Mouse (Mus musculus): Measurements from ENCODE around the gene Iqub. TPM values are rescaled to one million over a fixed set of nuclear protein-coding genes. Genes with fewer than 3 reads are reported as not detected.

Iqub gene
- polyA plus RNA-seq, 2 experiments: 0.08 TPM; not detected in 1

DNA sequence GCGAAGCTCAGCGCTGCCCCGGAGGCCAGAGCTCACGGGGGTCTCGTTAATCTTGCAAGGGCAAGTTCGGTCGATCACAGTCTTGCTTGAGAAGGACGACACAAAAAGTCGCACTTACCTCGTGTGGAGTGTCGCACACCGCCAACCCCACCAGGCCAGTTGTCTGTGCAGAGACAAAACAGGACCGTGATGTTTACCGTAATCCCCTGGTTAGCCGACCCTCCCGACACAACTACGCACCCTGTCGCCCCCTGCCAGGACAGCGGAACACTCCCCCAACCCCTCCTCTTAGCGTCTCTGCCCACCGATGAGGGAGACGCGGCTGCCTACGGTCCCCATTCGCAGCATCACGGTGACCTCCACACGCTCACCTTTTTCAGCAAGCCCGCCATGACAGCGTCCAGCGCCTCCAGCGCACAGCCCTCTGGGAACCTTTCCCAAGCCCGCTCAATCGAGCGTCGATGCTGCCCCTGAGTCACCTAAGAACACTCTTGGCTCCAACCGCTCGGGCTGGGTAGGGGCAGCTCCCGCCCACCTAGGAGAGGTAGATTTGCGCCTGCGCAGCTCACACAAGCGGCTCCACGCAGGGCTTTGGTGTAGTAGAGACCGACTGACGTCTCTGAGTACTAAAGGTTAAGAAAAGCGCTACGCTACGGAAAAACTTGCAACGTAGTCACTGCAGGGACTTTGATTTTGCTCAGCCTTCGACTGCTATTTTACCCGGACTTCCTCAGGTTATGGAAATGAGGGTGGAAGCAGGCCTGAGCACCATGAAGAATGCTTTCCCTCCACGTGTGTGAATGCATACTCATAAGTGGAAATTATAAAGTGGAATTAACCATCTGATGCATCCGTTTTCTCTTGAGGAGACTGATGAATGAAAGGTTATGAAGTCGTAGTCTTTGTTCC lies 12.5 kb upstream of the Iqub start, which contains the start of gene Ndufa5:
Gene Ndufa5, minus strand, starts transcription at position 859 of the 909 bp plus-strand sequence.
- under 1% methylated on average over 52 of the region's 53 CpGs for WGBS
- DNase-seq (ENCODE audit: low spot score) (peak; percentile 99), ATAC-seq (ENCODE audit: low FRiP score, low read depth) (peak; percentile 98)
- Histone ChIP-seq H3K36me3 (ENCODE audit: control insufficient read depth, insufficient read depth, low read length) (peaks cover 7% of the 10 kb centered on the region), H3K27ac (replicated peaks; ENCODE audit: low read depth, low read length) (0 out of 2 replicates have a peak within 1 kb of the TSS, but pooled peaks have one; percentile 61), H3K9ac (ENCODE audit: low read depth, low read length, severe bottlenecking) (peak within 1 kb of the TSS; percentile 73), H3K4me1 (ENCODE audit: control insufficient read depth, insufficient read depth, low read length) (peaks cover 7% of the 10 kb centered on the region), H3K4me3 (replicated peaks; ENCODE audit: low read length) (peak within 1 kb of the TSS; percentile 81), H3K9me3 (ENCODE audit: control insufficient read depth, low read length) (no peaks in the 10 kb centered on the region), H3K27me3 (ENCODE audit: control insufficient read depth, insufficient read depth, low read length) (no peaks in the 10 kb centered on the region), H3K4me2 (replicated peaks; ENCODE audit: low read depth, low read length, severe bottlenecking) (peak within 1 kb of the TSS; percentile 67)
- peak; percentile 73; the same call in 1 of the 2 replicates for TF ChIP-seq POLR2A (IDR thresholded peaks at IDR 0.05; ENCODE audit: borderline replicate concordance, extremely low read depth, insufficient read depth, insufficient read length)

DNA sequence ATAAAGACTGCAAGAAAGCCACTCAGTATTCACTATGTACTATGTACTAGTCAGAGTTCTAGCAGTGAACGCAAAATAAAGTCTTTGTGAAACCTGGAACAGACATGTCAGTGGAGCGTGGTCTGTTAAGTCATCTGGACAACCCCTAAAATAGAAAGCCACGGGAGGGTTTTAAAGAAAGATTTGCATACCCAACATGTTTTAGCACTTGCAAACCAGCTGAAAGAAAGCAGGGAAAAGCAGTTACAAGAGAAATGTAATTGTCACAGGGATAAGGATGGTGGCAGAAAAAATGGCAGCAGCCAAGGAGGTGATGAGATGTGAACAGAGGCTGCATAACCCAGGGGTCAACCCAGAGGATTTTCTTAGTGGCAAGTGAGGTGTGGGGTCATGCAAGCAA lies 10.8 kb upstream of the Iqub start:
- TF ChIP-seq POLR2A (IDR thresholded peaks at IDR 0.05; ENCODE audit: borderline replicate concordance, extremely low read depth, insufficient read depth, insufficient read length): no peak
- no peaks in the 10 kb centered on the region for H3K9me3 ChIP-seq (ENCODE audit: control insufficient read depth, low read length)
- ATAC-seq (ENCODE audit: low FRiP score, low read depth) (no peak), DNase-seq (ENCODE audit: low spot score) (no peak)
- H3K4me2 ChIP-seq (replicated peaks; ENCODE audit: low read depth, low read length, severe bottlenecking): no peak overlapping the region
- H3K27me3 ChIP-seq (ENCODE audit: control insufficient read depth, insufficient read depth, low read length): no peaks in the 10 kb centered on the region
- no peak overlapping the region for H3K4me3 ChIP-seq (replicated peaks; ENCODE audit: low read length)
- no peak overlapping the region for H3K9ac ChIP-seq (ENCODE audit: low read depth, low read length, severe bottlenecking)
- WGBS: 91% methylated on average over 3 of the region's 3 CpGs
- peaks cover 7% of the 10 kb centered on the region for H3K4me1 ChIP-seq (ENCODE audit: control insufficient read depth, insufficient read depth, low read length)
- peaks cover 23% of the 10 kb centered on the region for H3K36me3 ChIP-seq (ENCODE audit: control insufficient read depth, insufficient read depth, low read length)
- no peak overlapping the region for H3K27ac ChIP-seq (replicated peaks; ENCODE audit: low read depth, low read length)

DNA sequence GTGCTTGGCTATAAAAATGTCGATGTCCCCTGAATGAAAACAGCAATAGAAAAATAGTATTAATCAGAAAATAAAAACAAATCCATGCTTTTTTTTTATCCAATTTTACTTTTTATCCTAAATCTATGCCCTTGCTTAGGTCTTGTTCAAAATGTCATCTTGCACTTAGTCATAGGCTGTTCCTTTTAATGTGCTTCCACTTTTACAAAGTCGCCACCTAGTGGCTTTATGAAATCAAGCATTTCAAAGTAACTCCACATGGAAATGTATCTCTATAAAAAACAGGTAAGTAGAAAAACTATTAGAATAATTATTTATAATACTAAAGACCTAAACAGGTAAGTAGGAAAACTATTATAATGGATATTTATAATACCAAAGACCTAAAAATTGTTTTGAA lies 1.3 kb upstream of the Iqub start:
- Histone ChIP-seq H3K4me2 (replicated peaks; ENCODE audit: low read depth, low read length, severe bottlenecking) (no peak overlapping the region), H3K36me3 (ENCODE audit: control insufficient read depth, insufficient read depth, low read length) (peaks cover 23% of the 10 kb centered on the region), H3K27me3 (ENCODE audit: control insufficient read depth, insufficient read depth, low read length) (no peaks in the 10 kb centered on the region), H3K9me3 (ENCODE audit: control insufficient read depth, low read length) (no peaks in the 10 kb centered on the region), H3K27ac (replicated peaks; ENCODE audit: low read depth, low read length) (no peak overlapping the region), H3K9ac (ENCODE audit: low read depth, low read length, severe bottlenecking) (no peak overlapping the region), H3K4me3 (replicated peaks; ENCODE audit: low read length) (no peak overlapping the region), H3K4me1 (ENCODE audit: control insufficient read depth, insufficient read depth, low read length) (no peaks in the 10 kb centered on the region; the same call in 1 of the 2 replicates)
- peak; percentile 16 for DNase-seq (ENCODE audit: low spot score)
- no peak for TF ChIP-seq POLR2A (IDR thresholded peaks at IDR 0.05; ENCODE audit: borderline replicate concordance, extremely low read depth, insufficient read depth, insufficient read length)
- ATAC-seq (ENCODE audit: low FRiP score, low read depth): no peak
- 39% methylated on average over 2 of the region's 2 CpGs for WGBS

DNA sequence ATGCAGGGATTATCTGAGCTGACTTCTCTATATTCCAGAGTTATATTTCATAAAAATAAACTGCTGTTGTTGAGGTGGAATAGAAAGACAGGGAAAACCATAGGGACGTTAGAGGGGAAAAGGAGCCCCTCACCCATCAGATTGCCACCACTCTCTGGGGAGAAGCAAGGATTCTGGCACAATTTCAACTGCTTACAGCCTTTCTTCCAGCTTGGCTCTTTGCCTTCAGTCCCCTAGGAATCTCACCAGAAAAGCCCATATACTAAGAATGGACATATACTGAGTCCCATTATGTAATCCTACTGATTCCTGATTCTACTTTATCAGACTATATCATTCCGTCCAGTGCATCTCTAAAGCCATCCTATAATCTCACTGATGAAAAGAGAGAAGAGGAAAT lies 10.7 kb downstream of the Iqub start:
- ATAC-seq (ENCODE audit: low FRiP score, low read depth) (no peak), DNase-seq (ENCODE audit: low spot score) (no peak)
- Histone ChIP-seq H3K4me2 (replicated peaks; ENCODE audit: low read depth, low read length, severe bottlenecking) (no peak overlapping the region), H3K9ac (ENCODE audit: low read depth, low read length, severe bottlenecking) (no peak overlapping the region), H3K27me3 (ENCODE audit: control insufficient read depth, insufficient read depth, low read length) (no peaks in the 10 kb centered on the region), H3K36me3 (ENCODE audit: control insufficient read depth, insufficient read depth, low read length) (no peaks in the 10 kb centered on the region), H3K9me3 (ENCODE audit: control insufficient read depth, low read length) (no peaks in the 10 kb centered on the region), H3K27ac (replicated peaks; ENCODE audit: low read depth, low read length) (no peak overlapping the region), H3K4me1 (ENCODE audit: control insufficient read depth, insufficient read depth, low read length) (no peaks in the 10 kb centered on the region), H3K4me3 (replicated peaks; ENCODE audit: low read length) (no peak overlapping the region)
- 77% methylated on average over 2 of the region's 2 CpGs for WGBS
- no peak for TF ChIP-seq POLR2A (IDR thresholded peaks at IDR 0.05; ENCODE audit: borderline replicate concordance, extremely low read depth, insufficient read depth, insufficient read length)

DNA sequence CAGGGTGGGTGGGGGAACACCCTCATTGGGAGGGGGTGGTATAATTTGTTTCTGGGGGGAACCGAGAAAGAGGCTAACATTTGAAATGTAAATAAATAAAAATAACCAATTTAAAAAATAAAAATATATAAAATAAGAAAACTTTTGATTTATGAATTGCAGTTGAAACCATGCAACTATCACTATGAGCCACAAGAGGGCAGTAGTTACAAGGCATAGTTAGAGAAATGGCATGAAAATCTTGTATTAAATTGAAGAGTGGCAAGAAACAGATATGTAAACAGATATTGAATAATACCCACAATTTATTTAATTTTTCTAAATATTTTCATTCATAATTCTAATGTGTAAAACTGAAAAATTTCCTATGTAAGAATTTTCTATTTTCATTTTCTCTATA lies 24.5 kb downstream of the Iqub start:
- H3K4me1 ChIP-seq (ENCODE audit: control insufficient read depth, insufficient read depth, low read length): no peaks in the 10 kb centered on the region
- no peak overlapping the region for H3K27ac ChIP-seq (replicated peaks; ENCODE audit: low read depth, low read length)
- H3K27me3 ChIP-seq (ENCODE audit: control insufficient read depth, insufficient read depth, low read length): no peaks in the 10 kb centered on the region
- DNase-seq (ENCODE audit: low spot score): peak; percentile 18
- no peaks in the 10 kb centered on the region for H3K9me3 ChIP-seq (ENCODE audit: control insufficient read depth, low read length)
- no peak overlapping the region for H3K4me3 ChIP-seq (replicated peaks; ENCODE audit: low read length)
- H3K9ac ChIP-seq (ENCODE audit: low read depth, low read length, severe bottlenecking): no peak overlapping the region
- no peak for ATAC-seq (ENCODE audit: low FRiP score, low read depth)
- no peak overlapping the region for H3K4me2 ChIP-seq (replicated peaks; ENCODE audit: low read depth, low read length, severe bottlenecking)
- 17% methylated on average over 1 of the region's 1 CpGs for WGBS
- H3K36me3 ChIP-seq (ENCODE audit: control insufficient read depth, insufficient read depth, low read length): no peaks in the 10 kb centered on the region
- TF ChIP-seq POLR2A (IDR thresholded peaks at IDR 0.05; ENCODE audit: borderline replicate concordance, extremely low read depth, insufficient read depth, insufficient read length): no peak

Data from limb, embryonic 14.5 days (tissue).